Mouse (Mus musculus): ENCODE results near the gene Pdgfd.

DNA sequence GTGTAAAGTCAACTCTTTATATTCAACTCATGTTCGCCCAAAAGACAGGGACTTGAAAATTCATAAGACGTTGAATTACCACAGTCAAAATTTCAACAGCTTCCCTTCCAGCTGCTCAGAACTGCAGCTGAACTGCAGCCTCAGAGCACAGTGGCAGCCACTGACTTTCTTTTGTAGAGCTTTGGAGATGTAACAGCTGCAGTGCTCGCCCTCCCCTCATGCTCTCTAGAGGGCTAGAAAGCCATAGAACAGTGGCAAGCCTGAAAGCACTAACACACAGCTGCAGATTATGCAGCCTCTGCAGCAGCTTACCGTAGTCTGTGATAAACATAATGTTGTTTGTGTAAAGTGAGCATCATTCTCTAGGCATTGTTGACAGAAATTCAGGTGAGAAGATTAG lies 239.6 kb downstream of the Pdgfd start:
- no peak for TF ChIP-seq CTCF (IDR thresholded peaks at IDR 0.05; ENCODE audit: low read depth)
- no peak for TF ChIP-seq EP300 (IDR thresholded peaks at IDR 0.05; ENCODE audit: low read depth)
